Mouse (Mus musculus) ovary, postnatal 36 days (tissue): ENCODE measurements around the gene Cse1l.

Experiments used
- DNase-seq: peaks from one replicate; pipeline ENCODE4 v3.0.0; 2022; ENCODE audit warnings: low spot score, mixed read lengths

Cse1l gene

GRCm38 (mm10) chr2:166905711-166906522 is at the start of gene Cse1l:
Gene Cse1l, plus strand, starts transcription at chr2:166906040.
- peak; percentile 98 for DNase-seq

- no peak for DNase-seq
These were observed 49.5 kb upstream of the Cse1l start for GRCm38 (mm10) chr2:166856366-166856765.

GRCm38 (mm10) chr2:166857118-166857517 is 48.7 kb upstream of the Cse1l start:
- no peak for DNase-seq

GRCm38 (mm10) chr2:166859214-166859613 is 46.6 kb upstream of the Cse1l start:
- DNase-seq: no peak

GRCm38 (mm10) chr2:166862505-166862904 is 43.3 kb upstream of the Cse1l start:
- DNase-seq: no peak

GRCm38 (mm10) chr2:166865476-166865875 is 40.4 kb upstream of the Cse1l start:
- no peak for DNase-seq

- DNase-seq: no peak
These were observed 35.5 kb upstream of the Cse1l start for GRCm38 (mm10) chr2:166870271-166870865.

GRCm38 (mm10) chr2:166870899-166871298 is 34.9 kb upstream of the Cse1l start:
- no peak for DNase-seq

GRCm38 (mm10) chr2:166874675-166875280 is 31.1 kb upstream of the Cse1l start:
- no peak for DNase-seq

- no peak for DNase-seq
These were observed 30.3 kb upstream of the Cse1l start for GRCm38 (mm10) chr2:166875561-166875960.

- DNase-seq: no peak
These were observed 29.5 kb upstream of the Cse1l start for GRCm38 (mm10) chr2:166876331-166876730.

GRCm38 (mm10) chr2:166885066-166885465 is 20.8 kb upstream of the Cse1l start:
- peak; percentile 44 for DNase-seq

- no peak for DNase-seq
These were observed 20.2 kb upstream of the Cse1l start for GRCm38 (mm10) chr2:166885619-166886018.

- no peak for DNase-seq
These were observed 19.6 kb upstream of the Cse1l start for GRCm38 (mm10) chr2:166886231-166886630.

GRCm38 (mm10) chr2:166887816-166888215 is 18.0 kb upstream of the Cse1l start:
- DNase-seq: no peak

- DNase-seq: no peak
These were observed 14.4 kb upstream of the Cse1l start for GRCm38 (mm10) chr2:166891366-166891880.

- no peak for DNase-seq
These were observed 13.6 kb upstream of the Cse1l start for GRCm38 (mm10) chr2:166892158-166892680.

- no peak for DNase-seq
These were observed 12.8 kb upstream of the Cse1l start for GRCm38 (mm10) chr2:166893036-166893435.

- no peak for DNase-seq
These were observed 9.5 kb upstream of the Cse1l start for GRCm38 (mm10) chr2:166896368-166896767.

- no peak for DNase-seq
These were observed 8.9 kb upstream of the Cse1l start for GRCm38 (mm10) chr2:166896974-166897373.

- no peak for DNase-seq
These were observed 6.7 kb upstream of the Cse1l start for GRCm38 (mm10) chr2:166899161-166899560.

- no peak for DNase-seq
These were observed 6.1 kb upstream of the Cse1l start for GRCm38 (mm10) chr2:166899746-166900145.
